12 mouse cellular contexts compared by ENCODE assay signal in genomic region chr12:51821256-51821655, GRCm38 (mm10). TPM values are rescaled to one million over a fixed set of nuclear protein-coding genes. Genes with fewer than 3 reads are reported as not detected.
A peak's percentile ranks its signal among the peaks of the same experiment; 100 is the strongest.
DNase-seq lines count a peak whose midpoint lies in the region; ATAC-seq and TF ChIP-seq lines count a peak whose summit lies in the region.
"Had no signal": no experiment of that assay in that cellular context is flagged by ENCODE, and none has a peak within 500 bp of the region (broad histone marks: within the 10 kb centered on the region; RNA-seq: fewer than 3 reads in every experiment).

No protein-coding gene starts in this region.

- no peak for ATAC-seq in midbrain, embryonic 11.5 days (ENCODE audit: low FRiP score)
- ATAC-seq in midbrain, postnatal 0 days (ENCODE audit: low FRiP score) = no peak
- ATAC-seq in heart, postnatal 0 days (ENCODE audit: insufficient read depth, low read depth) = peak; percentile 58; the same call in 1 of the 2 replicates
- ATAC-seq: hindbrain, postnatal 0 days had no signal

- no peaks in the 10 kb centered on the region for H3K27me3 ChIP-seq in midbrain, embryonic 11.5 days (ENCODE audit: control insufficient read depth, insufficient read depth, low read length)
- H3K27me3 ChIP-seq in midbrain, postnatal 0 days (ENCODE audit: insufficient read depth, low read length) = no peaks in the 10 kb centered on the region
- H3K27me3 ChIP-seq in heart, postnatal 0 days (ENCODE audit: control insufficient read depth, insufficient read depth, low read length) = no peaks in the 10 kb centered on the region
- H3K27me3 ChIP-seq: embryonic facial prominence, embryonic 15.5 days had no signal

- intact Hi-C loops in gastrocnemius, adult 2 months (cut with DNase I) = loop anchor here (10.0 kb wide), 1 partner anchor 144 kb away; no protein-coding TSS in a partner anchor
- intact Hi-C loops in gastrocnemius, postnatal 14 days (cut with DNase I; ENCODE audit: low total_unique reads) = loop anchor here (10.0 kb wide), 1 partner anchor 74 kb away; no protein-coding TSS in a partner anchor

- H3K4me1 ChIP-seq in midbrain, embryonic 11.5 days (ENCODE audit: control insufficient read depth, insufficient read depth, low read length) = no peaks in the 10 kb centered on the region
- H3K4me1 ChIP-seq in midbrain, postnatal 0 days (ENCODE audit: insufficient read depth, low read length) = no peaks in the 10 kb centered on the region
- peaks cover 26% of the 10 kb centered on the region; the same call in 1 of the 2 replicates for H3K4me1 ChIP-seq in heart, postnatal 0 days (ENCODE audit: control insufficient read depth, insufficient read depth)

- no peaks in the 10 kb centered on the region for H3K36me3 ChIP-seq in midbrain, embryonic 11.5 days (ENCODE audit: control insufficient read depth, insufficient read depth, low read length)
- H3K36me3 ChIP-seq in midbrain, postnatal 0 days (ENCODE audit: insufficient read depth, low read length) = no peaks in the 10 kb centered on the region
- peaks cover 11% of the 10 kb centered on the region for H3K36me3 ChIP-seq in heart, postnatal 0 days (replicated peaks; ENCODE audit: control insufficient read depth, insufficient read depth, low read length)

- TF ChIP-seq EP300 in heart, postnatal 0 days (IDR thresholded peaks at IDR 0.05; ENCODE audit: low read depth) = no peak

- H3K4me3 ChIP-seq in gastrocnemius, adult 2 months = no peak overlapping the region
- H3K4me3 ChIP-seq in midbrain, embryonic 11.5 days (ENCODE audit: low read depth, low read length) = no peak overlapping the region
- no peak overlapping the region for H3K4me3 ChIP-seq in midbrain, postnatal 0 days (ENCODE audit: low read depth, low read length)
- no peak overlapping the region for H3K4me3 ChIP-seq in heart, postnatal 0 days (ENCODE audit: low read depth, low read length)
- H3K4me3 ChIP-seq: embryonic facial prominence, embryonic 15.5 days had no signal

- TF ChIP-seq CTCF in gastrocnemius, adult 2 months (IDR thresholded peaks at IDR 0.05) = no peak
- no peak for TF ChIP-seq CTCF in midbrain, postnatal 0 days (IDR thresholded peaks at IDR 0.05)
- TF ChIP-seq CTCF in heart, postnatal 0 days (IDR thresholded peaks at IDR 0.05; ENCODE audit: low read depth) = no peak

- peak; percentile 26 for DNase-seq in gastrocnemius, adult 2 months
- DNase-seq in gastrocnemius, postnatal 14 days = no peak
- peak; percentile 47 for DNase-seq in midbrain, embryonic 11.5 days (ENCODE audit: low spot score, missing footprints)
- DNase-seq in midbrain, postnatal 0 days (ENCODE audit: low spot score) = no peak
- DNase-seq in heart, postnatal 0 days (ENCODE audit: low spot score) = peak; percentile 23
- DNase-seq in naive thymus-derived CD4-positive, alpha-beta T cell, adult 2 months (ENCODE audit: low read depth) = peak; percentile 24
- DNase-seq in ovary, postnatal 10 days (ENCODE audit: low spot score) = no peak
- DNase-seq in right cerebral cortex, postnatal 36 days (ENCODE audit: low spot score in 2 of 2) = no peak
- DNase-seq: cerebellum, adult 2 months; layer of hippocampus, adult 9-11 months had no signal

- no peaks in the 10 kb centered on the region for H3K9me3 ChIP-seq in midbrain, embryonic 11.5 days (ENCODE audit: control insufficient read depth, low read length)
- no peaks in the 10 kb centered on the region for H3K9me3 ChIP-seq in midbrain, postnatal 0 days (ENCODE audit: low read length)
- H3K9me3 ChIP-seq in heart, postnatal 0 days (replicated peaks; ENCODE audit: control insufficient read depth, low read length) = no peaks in the 10 kb centered on the region
- H3K9me3 ChIP-seq: embryonic facial prominence, embryonic 15.5 days had no signal

- H3K27ac ChIP-seq in gastrocnemius, adult 2 months = peak overlapping the region; percentile 58
- H3K27ac ChIP-seq in midbrain, embryonic 11.5 days (ENCODE audit: low read depth, low read length) = no peak overlapping the region
- no peak overlapping the region for H3K27ac ChIP-seq in midbrain, postnatal 0 days (ENCODE audit: low read depth, low read length)
- H3K27ac ChIP-seq in heart, postnatal 0 days (ENCODE audit: low read depth) = peak overlapping the region; percentile 27; the same call in 1 of the 2 replicates
- H3K27ac ChIP-seq: embryonic facial prominence, embryonic 15.5 days; hindbrain, postnatal 0 days had no signal

- H3K9ac ChIP-seq in midbrain, embryonic 11.5 days (ENCODE audit: low read length) = no peak overlapping the region
- no peak overlapping the region for H3K9ac ChIP-seq in midbrain, postnatal 0 days (replicated peaks; ENCODE audit: low read length, poor library complexity, severe bottlenecking)
- H3K9ac ChIP-seq in heart, postnatal 0 days (replicated peaks; ENCODE audit: low read depth, low read length) = no peak overlapping the region
- H3K9ac ChIP-seq: embryonic facial prominence, embryonic 15.5 days had no signal

- no peak overlapping the region for H3K4me2 ChIP-seq in midbrain, embryonic 11.5 days
- H3K4me2 ChIP-seq in midbrain, postnatal 0 days (ENCODE audit: low read depth, low read length, poor library complexity, severe bottlenecking) = no peak overlapping the region
- no peak overlapping the region for H3K4me2 ChIP-seq in heart, postnatal 0 days (ENCODE audit: low read depth, low read length)
- H3K4me2 ChIP-seq: embryonic facial prominence, embryonic 15.5 days had no signal

- WGBS in midbrain, embryonic 11.5 days = 66% methylated on average over 2 of the region's 2 CpGs
- 65% methylated on average over 2 of the region's 2 CpGs for WGBS in midbrain, postnatal 0 days
- 17% methylated on average over 2 of the region's 2 CpGs for WGBS in heart, postnatal 0 days

RNA-seq across cellular contexts. Expression of gene Hectd1, which starts 8.1 kb away (rescaled TPM):
- 100 to 1,000 TPM in 1 of 2 experiments, 10 to 100 TPM in 1; 98.6 to 100 TPM for total RNA-seq in gastrocnemius, adult 2 months (2021)
- 10 to 100 TPM; 79.2 to 97.2 TPM for total RNA-seq in gastrocnemius, postnatal 14 days (2021)
- polyA plus RNA-seq in midbrain, embryonic 11.5 days (2014; fragmentation: Nextera tagmentation; extraction: Ambion mirVana) = 30.3 and 35.1 TPM in 2 replicates
- total RNA-seq in midbrain, postnatal 0 days (2014; rRNA removed) = 75.7 and 91.7 TPM in 2 replicates
- polyA plus RNA-seq in midbrain, postnatal 0 days (2015; fragmentation: Nextera tagmentation; extraction: Ambion mirVana) = 24.9 and 29.5 TPM in 2 replicates
- total RNA-seq in heart, postnatal 0 days (2014; rRNA removed; ENCODE audit: low replicate concordance) = 71.1 and 72.3 TPM in 2 replicates
- polyA plus RNA-seq in heart, postnatal 0 days (2015; fragmentation: Nextera tagmentation; extraction: Ambion mirVana) = 24.3 and 27.1 TPM in 2 replicates

Comparison
In these comparisons a context has a peak if more than half of its experiments do, and no peak if none do; other contexts are left out.
1. DNase-seq: peak in gastrocnemius, adult 2 months (single experiment), midbrain, embryonic 11.5 days (single experiment), heart, postnatal 0 days (single experiment) and naive thymus-derived CD4-positive, alpha-beta T cell, adult 2 months (single experiment); none in gastrocnemius, postnatal 14 days (single experiment), midbrain, postnatal 0 days (single experiment), ovary, postnatal 10 days (single experiment) and right cerebral cortex, postnatal 36 days (0 of 2).
2. H3K27ac ChIP-seq: peak in gastrocnemius, adult 2 months (single experiment) and heart, postnatal 0 days (single experiment); none in midbrain, embryonic 11.5 days (single experiment) and midbrain, postnatal 0 days (single experiment).